Mouse (Mus musculus): ENCODE results near the gene Nadk. TPM values are rescaled to one million over a fixed set of nuclear protein-coding genes. Genes with fewer than 3 reads are reported as not detected.

Nadk gene
- total and polyA plus RNA-seq, 3 experiments: 162 to 204 (median 199) TPM

GRCm38 (mm10) chr4:155573876-155574275 lies 11.7 kb downstream of the Nadk start:
- no peak for DNase-seq (ENCODE audit: extremely low read depth)
- H3K79me2 ChIP-seq (replicated peaks; ENCODE audit: control insufficient read depth, extremely low read depth, insufficient read depth, poor library complexity, severe bottlenecking): peaks cover 62% of the 10 kb centered on the region
- no peaks in the 10 kb centered on the region for H3K9me3 ChIP-seq (replicated peaks; ENCODE audit: low read length)
- in situ Hi-C loops (cut with MboI; ENCODE audit: low pct_ligation_motif_present, low pct_unique_long_range_greater_than_20kb, low sequenced_read_pairs): loop anchor here (10.0 kb wide), 1 partner anchor 209 kb away; the partner anchor contains the start of gene Prkcz
- dilution Hi-C loops (cut with MboI; ENCODE audit: extremely low pct_ligation_motif_present, extremely low pct_unique_long_range_greater_than_20kb, low sequenced_read_pairs): no loop called here
- no peak overlapping the region for H3K4me3 ChIP-seq (replicated peaks in 1 of 3; ENCODE audit: low read depth in 2 of 3, low read length in 2 of 3, poor library complexity in 1 of 3)
- no peaks in the 10 kb centered on the region for H3K27me3 ChIP-seq (replicated peaks)
- peaks cover 20 to 71% of the 10 kb centered on the region in 2 experiments for H3K36me3 ChIP-seq (replicated peaks in 1 of 2; ENCODE audit: control insufficient read depth in 1 of 2, insufficient read depth in 1 of 2, low read length in 1 of 2)
- H3K4me2 ChIP-seq (ENCODE audit: insufficient read depth, low read depth, poor library complexity, severe bottlenecking): no peak overlapping the region
- H3K9ac ChIP-seq (ENCODE audit: insufficient read depth, low read depth): no peak overlapping the region
- TF ChIP-seq USF2 (conservative IDR thresholded peaks at IDR 0.05; ENCODE audit: low read depth, low read length) (no peak), CTCF (conservative IDR thresholded peaks at IDR 0.05 in 1 of 2, IDR thresholded peaks at IDR 0.05 in 1 of 2; ENCODE audit: low read depth in 2 of 2, low read length in 2 of 2) (no peak), RCOR1 (conservative IDR thresholded peaks at IDR 0.05; ENCODE audit: low read depth, low read length) (no peak)
- H3K27ac ChIP-seq (ENCODE audit: insufficient read depth, low read depth): no peak overlapping the region
- peaks cover 6 to 48% of the 10 kb centered on the region in 2 experiments; a peak in 3 of 4 replicates for H3K4me1 ChIP-seq (ENCODE audit: control insufficient read depth in 1 of 2, insufficient read depth in 2 of 2)

DNA sequence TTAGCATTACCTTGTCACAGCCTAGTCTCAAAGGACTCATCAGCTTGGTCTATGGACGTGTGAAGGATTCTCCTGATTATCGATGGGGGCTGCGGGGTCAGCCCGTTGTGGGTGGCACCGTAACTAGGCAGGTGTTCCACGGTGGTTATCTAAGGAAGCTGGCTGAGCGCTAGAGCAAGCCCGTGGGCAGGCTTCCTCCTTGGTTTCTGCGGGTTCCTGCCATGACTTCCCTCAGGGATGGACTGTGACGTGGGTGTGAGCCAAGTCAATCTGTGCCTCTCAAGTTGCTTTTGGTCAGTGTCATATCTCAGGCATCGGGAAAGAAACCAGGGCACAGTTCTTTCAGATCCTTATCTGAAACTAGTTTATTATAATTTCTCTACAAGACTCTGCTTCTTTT lies 12.8 kb downstream of the Nadk start:
- H3K9me3 ChIP-seq (replicated peaks; ENCODE audit: low read length): no peaks in the 10 kb centered on the region
- H3K4me2 ChIP-seq (ENCODE audit: insufficient read depth, low read depth, poor library complexity, severe bottlenecking): no peak overlapping the region
- H3K36me3 ChIP-seq (replicated peaks in 1 of 2; ENCODE audit: control insufficient read depth in 1 of 2, insufficient read depth in 1 of 2, low read length in 1 of 2): peaks cover 28 to 76% of the 10 kb centered on the region in 2 experiments
- no peak for TF ChIP-seq RCOR1 (conservative IDR thresholded peaks at IDR 0.05; ENCODE audit: low read depth, low read length)
- TF ChIP-seq RAD21 (IDR thresholded peaks at IDR 0.05; ENCODE audit: low read depth, low read length): no peak
- TF ChIP-seq MAX (IDR thresholded peaks at IDR 0.05; ENCODE audit: low read length): no peak
- TF ChIP-seq UBTF (IDR thresholded peaks at IDR 0.05; ENCODE audit: low read depth, low read length): no peak
- no peak for TF ChIP-seq POLR2AphosphoS2 (IDR thresholded peaks at IDR 0.05; ENCODE audit: low read depth, low read length)
- no peak for TF ChIP-seq MAZ (IDR thresholded peaks at IDR 0.05; ENCODE audit: low read depth, low read length)
- no peak for TF ChIP-seq ZKSCAN1 (IDR thresholded peaks at IDR 0.05; ENCODE audit: borderline replicate concordance, low read depth, low read length)
- TF ChIP-seq TBP (conservative IDR thresholded peaks at IDR 0.05; ENCODE audit: low read depth, low read length): no peak
- no peak for TF ChIP-seq ELF1 (IDR thresholded peaks at IDR 0.05; ENCODE audit: low read depth, low read length)
- no peak for TF ChIP-seq POLR2A (IDR thresholded peaks at IDR 0.05; ENCODE audit: low read depth, low read length)
- TF ChIP-seq SMC3 (IDR thresholded peaks at IDR 0.05; ENCODE audit: low read depth, low read length): no peak
- no peak for TF ChIP-seq KAT2A (IDR thresholded peaks at IDR 0.05; ENCODE audit: insufficient replicate concordance, low read length)
- H3K4me1 ChIP-seq (ENCODE audit: control insufficient read depth in 1 of 2, insufficient read depth in 2 of 2): peaks cover 6 to 41% of the 10 kb centered on the region in 2 experiments; a peak in 3 of 4 replicates
- DNase-seq (ENCODE audit: extremely low read depth): no peak
- dilution Hi-C loops (cut with MboI; ENCODE audit: extremely low pct_ligation_motif_present, extremely low pct_unique_long_range_greater_than_20kb, low sequenced_read_pairs) (no loop called here), in situ Hi-C loops (cut with MboI; ENCODE audit: low pct_ligation_motif_present, low pct_unique_long_range_greater_than_20kb, low sequenced_read_pairs) (loop anchor here (10.0 kb wide), 1 partner anchor 210 kb away; the partner anchor contains the start of gene Prkcz)
- H3K79me2 ChIP-seq (replicated peaks; ENCODE audit: control insufficient read depth, extremely low read depth, insufficient read depth, poor library complexity, severe bottlenecking): peaks cover 52% of the 10 kb centered on the region
- H3K4me3 ChIP-seq (replicated peaks in 1 of 3; ENCODE audit: low read depth in 2 of 3, low read length in 2 of 3, poor library complexity in 1 of 3): no peak overlapping the region
- no peak overlapping the region for H3K9ac ChIP-seq (ENCODE audit: insufficient read depth, low read depth)
- no peak overlapping the region for H3K27ac ChIP-seq (ENCODE audit: insufficient read depth, low read depth)
- no peaks in the 10 kb centered on the region for H3K27me3 ChIP-seq (replicated peaks)

GRCm38 (mm10) chr4:155575521-155575920 lies 13.3 kb downstream of the Nadk start:
- Histone ChIP-seq H3K9me3 (replicated peaks; ENCODE audit: low read length) (no peaks in the 10 kb centered on the region), H3K79me2 (replicated peaks; ENCODE audit: control insufficient read depth, extremely low read depth, insufficient read depth, poor library complexity, severe bottlenecking) (peaks cover 46% of the 10 kb centered on the region), H3K4me1 (ENCODE audit: control insufficient read depth in 1 of 2, insufficient read depth in 2 of 2) (peaks cover 6 to 36% of the 10 kb centered on the region in 2 experiments; a peak in 3 of 4 replicates), H3K9ac (ENCODE audit: insufficient read depth, low read depth) (no peak overlapping the region), H3K4me3 (replicated peaks in 1 of 3; ENCODE audit: low read depth in 2 of 3, low read length in 2 of 3, poor library complexity in 1 of 3) (no peak overlapping the region), H3K4me2 (ENCODE audit: insufficient read depth, low read depth, poor library complexity, severe bottlenecking) (no peak overlapping the region), H3K27ac (ENCODE audit: insufficient read depth, low read depth) (no peak overlapping the region), H3K27me3 (replicated peaks) (no peaks in the 10 kb centered on the region), H3K36me3 (replicated peaks in 1 of 2; ENCODE audit: control insufficient read depth in 1 of 2, insufficient read depth in 1 of 2, low read length in 1 of 2) (peaks cover 32 to 80% of the 10 kb centered on the region in 2 experiments)
- in situ Hi-C loops (cut with MboI; ENCODE audit: low pct_ligation_motif_present, low pct_unique_long_range_greater_than_20kb, low sequenced_read_pairs) (loop anchor here (10.0 kb wide), 1 partner anchor 211 kb away; the partner anchor contains the start of gene Prkcz), dilution Hi-C loops (cut with MboI; ENCODE audit: extremely low pct_ligation_motif_present, extremely low pct_unique_long_range_greater_than_20kb, low sequenced_read_pairs) (no loop called here)
- no peak for DNase-seq (ENCODE audit: extremely low read depth)
- no peak for TF ChIP-seq GABPA (IDR thresholded peaks at IDR 0.05; ENCODE audit: insufficient replicate concordance, low read depth, low read length)
- TF ChIP-seq ETS1 (conservative IDR thresholded peaks at IDR 0.05; ENCODE audit: low read depth, low read length): no peak
- no peak for TF ChIP-seq KAT2A (IDR thresholded peaks at IDR 0.05; ENCODE audit: insufficient replicate concordance, low read length)
- TF ChIP-seq TBP (conservative IDR thresholded peaks at IDR 0.05; ENCODE audit: low read depth, low read length): no peak
- no peak for TF ChIP-seq NRF1 (IDR thresholded peaks at IDR 0.05; ENCODE audit: low read depth, low read length)
- no peak for TF ChIP-seq JUN (IDR thresholded peaks at IDR 0.05; ENCODE audit: insufficient read depth, low read depth, low read length)
- TF ChIP-seq EP300 (IDR thresholded peaks at IDR 0.05; ENCODE audit: low read length): no peak
- TF ChIP-seq RAD21 (IDR thresholded peaks at IDR 0.05; ENCODE audit: low read depth, low read length): no peak
- TF ChIP-seq USF2 (conservative IDR thresholded peaks at IDR 0.05; ENCODE audit: low read depth, low read length): no peak
- TF ChIP-seq NELFE (IDR thresholded peaks at IDR 0.05; ENCODE audit: low read depth, low read length): no peak
- TF ChIP-seq MAFK (IDR thresholded peaks at IDR 0.05; ENCODE audit: insufficient replicate concordance, low read length): no peak
- TF ChIP-seq SMC3 (IDR thresholded peaks at IDR 0.05; ENCODE audit: low read depth, low read length): no peak
